Mouse (Mus musculus): ENCODE measurements around the gene Keap1.
"Not testable (repeated sequence)": the region's sequence is repeated elsewhere in the genome, so short reads cannot be mapped to it uniquely, and the experiment has no call there.

Gene Keap1

DNA sequence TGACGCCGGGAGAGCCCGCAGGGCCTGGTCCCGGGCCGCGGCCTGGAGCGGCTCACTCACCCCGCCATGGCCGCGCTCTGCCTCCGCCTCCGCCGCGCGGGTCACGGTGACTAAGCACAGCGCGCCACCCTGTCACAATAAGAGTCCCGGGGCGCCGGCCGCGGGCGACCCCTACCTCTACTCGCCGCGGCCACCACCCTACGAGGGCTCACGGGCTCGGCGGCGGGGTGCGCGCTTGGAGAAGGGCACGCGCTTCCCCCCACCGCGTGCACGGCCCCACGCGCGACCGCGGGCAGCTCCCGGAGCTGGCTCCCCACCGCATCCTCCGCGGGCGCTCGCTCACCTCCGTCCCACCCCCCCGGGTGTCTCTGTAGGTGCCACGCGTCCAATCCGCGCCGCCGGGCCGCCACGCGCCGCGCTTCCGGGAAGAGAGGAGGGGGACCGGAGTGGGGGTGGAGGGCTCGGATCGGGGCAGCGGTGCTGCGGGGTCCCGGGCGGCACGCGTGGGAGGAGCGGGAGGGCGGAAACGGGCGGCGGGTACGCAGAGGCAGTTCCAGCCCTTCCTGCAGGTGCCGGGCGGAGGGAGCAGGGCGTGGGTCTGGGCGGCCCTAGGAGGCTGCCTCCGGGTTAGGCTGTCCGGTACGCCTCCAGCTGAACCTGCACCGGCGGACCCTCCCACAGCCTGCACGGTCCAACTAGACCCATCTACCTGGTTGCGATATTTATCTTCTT, at the start of gene Keap1:
Gene Keap1, minus strand, starts transcription at position 629 of the 732 bp plus-strand sequence.
- peak; percentile 93 for DNase-seq

DNA sequence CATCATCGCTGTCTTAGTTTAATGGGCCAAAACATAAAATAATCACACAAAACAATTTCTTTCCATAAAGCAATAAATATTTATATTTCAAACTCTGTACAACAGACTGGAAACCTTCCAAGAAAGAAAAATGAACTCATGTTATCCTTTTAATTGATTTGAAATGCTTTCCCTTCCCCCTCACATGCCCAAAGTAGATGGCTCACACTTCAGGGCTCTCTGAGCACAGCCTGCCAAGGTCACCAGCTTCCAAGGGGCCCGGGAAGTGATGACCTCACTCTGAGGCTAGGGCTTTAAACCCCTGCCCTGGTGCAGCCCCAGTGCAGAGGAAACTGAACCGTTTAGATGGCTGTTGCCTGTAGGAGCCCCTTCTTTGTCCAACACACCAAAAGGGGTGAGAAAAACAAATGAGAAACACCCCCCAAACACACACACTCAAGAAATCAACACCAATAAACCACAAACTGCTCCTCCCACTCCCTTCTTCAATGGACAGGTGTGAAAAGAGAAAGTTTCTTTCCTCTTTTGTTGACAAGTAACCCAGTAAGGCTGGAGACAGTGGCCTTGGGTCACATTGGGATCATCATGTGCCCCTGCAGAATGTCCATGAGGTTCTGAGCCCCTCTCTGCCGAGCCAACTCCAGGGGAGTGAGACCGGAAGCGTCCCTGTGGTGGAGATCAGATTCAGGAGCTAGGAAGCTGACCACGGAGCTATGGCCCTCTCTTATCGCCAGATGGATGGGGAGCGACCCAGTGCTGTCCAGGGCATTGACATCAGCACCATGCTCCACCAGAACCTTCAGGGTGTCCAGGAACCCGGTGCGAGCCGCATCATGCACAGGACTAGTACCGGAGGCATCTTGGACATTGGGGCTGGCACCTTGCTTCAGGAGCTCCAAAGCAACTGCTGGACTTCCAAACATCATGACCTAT, 49.5 kb upstream of the Keap1 start:
- DNase-seq = peak; percentile 34

DNA sequence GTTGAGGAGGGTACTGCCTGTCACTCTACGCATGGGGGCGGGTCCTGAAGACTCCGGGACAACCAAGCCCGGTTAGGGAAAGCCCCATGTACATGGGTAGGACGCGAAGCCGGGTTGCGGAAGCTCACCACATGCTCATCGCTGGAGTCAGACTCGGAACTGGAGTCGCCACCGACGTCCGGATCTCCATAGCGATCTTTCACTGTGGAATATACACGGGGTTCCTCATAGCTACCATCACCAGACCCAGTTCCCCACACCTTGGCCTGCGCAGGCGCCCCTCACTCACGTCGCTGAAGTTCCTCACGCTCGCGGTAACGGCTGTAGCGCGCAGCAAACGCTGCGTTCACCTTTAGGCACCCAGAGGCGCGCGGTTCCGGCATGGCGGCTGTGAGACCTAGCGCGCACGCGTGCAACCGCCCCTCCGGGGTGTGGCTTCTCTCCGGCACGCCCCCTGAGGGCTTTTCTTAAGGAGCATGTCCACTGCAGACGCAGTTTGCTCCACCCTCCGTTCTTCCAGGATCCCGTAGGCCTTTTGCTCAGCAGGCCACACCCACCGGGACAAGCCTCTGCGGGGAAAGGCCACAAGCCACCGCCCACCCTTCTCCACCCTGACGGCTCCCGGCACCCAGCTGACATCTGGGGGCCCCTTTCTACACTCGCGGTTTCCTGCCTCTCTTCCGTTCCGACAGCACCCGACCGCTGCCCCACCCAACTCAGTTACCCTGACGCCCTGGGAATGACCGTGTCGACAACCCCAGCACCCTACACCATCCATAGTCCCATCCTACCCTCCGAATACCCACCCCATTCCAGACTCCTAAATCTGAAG, 48.6 kb upstream of the Keap1 start, which contains the start of gene Kri1:
Gene Kri1, minus strand, starts transcription at position 399 of the 832 bp plus-strand sequence.
- DNase-seq = peak; percentile 99

DNA sequence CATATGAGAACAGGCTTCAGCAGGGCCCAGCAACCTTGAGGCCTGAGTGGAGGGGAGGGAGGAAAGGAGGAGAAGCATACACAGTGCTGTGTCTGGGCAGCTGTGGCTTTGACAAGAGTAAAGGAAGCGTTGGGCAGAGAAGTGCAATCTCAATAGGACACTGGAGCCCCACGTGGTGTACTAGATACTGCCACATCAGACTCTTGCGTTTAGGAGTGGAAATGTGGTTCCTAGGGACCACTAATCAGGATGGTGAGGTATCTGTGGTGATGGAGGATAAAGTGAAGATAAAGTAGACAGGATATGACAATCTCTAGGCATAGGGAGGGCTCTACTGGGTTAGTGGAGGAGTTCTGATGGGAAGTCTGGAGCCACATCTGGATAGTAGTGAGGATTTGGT, 47.6 kb upstream of the Keap1 start:
- no peak for DNase-seq

DNA sequence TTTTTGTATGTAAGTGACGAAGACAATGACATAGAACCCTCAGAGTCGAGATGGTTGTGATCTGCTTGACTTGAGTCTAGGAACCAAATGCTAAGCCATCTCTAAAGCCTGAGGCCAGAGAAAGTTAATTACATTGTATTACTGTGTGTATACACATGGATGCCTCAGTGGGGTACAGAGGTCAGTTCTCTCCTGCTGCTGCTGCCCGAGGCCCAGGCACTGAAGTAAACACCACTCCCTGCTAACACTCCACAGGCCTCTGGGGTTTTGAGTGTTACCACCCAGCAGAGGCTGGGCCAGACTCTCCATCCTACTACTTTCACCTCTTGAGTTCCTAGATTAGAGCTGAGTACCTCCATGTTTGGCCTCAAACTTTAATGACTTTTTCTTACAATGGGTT, 44.8 kb upstream of the Keap1 start:
- peak; percentile 17 for DNase-seq

DNA sequence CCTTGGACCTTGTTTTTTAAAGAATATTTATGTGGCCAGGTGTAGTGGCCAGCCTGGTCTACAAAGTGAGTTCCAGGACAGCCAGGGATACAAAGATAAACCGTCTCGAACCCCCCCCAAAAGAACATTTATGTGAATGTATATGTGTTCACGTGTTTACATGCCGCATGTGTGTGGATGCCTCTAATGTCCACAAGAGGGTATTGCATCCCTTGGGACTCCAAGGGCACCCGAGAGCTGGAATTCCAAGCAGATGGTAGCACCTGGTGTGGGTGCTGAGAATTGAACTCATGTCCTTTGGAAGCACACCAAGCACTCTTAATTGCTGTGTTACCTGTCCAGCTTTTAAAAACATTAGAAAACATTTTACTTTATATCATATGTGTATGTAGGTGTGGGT, 44.4 kb upstream of the Keap1 start:
- DNase-seq = peak; percentile 24

DNA sequence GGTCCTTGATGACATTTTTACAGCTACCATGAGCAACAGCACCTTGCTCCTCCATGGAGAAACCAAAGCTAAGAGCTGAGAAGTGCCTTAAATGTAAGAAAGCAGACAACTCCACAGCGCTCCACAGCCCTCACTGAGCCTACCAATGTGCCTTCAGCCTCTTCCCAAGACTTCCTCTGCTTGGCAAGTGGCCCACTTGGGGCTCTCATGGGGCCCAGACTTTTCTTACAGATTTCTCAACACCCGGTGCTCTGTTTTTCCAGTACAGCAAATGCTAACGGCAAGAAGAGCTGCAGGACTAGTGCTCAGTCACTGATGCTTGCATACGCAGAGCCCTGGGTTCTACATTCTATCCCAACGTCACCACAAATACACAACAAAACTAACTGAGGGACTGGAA, 38.6 kb upstream of the Keap1 start:
- DNase-seq = no peak

DNA sequence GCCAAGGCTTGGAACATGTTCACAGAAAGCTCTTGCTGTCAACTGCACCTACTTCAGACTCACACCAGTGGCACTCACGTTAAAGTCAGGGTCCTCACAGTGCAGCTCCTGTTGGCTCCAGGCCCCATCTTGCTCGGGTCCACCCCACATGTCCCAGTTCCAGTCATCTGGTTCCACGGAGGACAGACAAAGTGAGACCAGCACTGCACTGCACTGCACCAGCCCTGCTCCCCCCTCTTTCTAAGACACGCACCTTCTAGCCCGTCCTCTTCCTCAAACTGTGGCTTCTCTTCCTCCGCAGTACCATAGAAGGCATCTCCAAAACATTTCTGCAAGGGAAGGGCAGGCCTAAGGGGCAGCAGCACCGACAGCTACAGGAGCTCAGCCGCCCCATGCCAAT, 37.1 kb upstream of the Keap1 start:
- DNase-seq = no peak

DNA sequence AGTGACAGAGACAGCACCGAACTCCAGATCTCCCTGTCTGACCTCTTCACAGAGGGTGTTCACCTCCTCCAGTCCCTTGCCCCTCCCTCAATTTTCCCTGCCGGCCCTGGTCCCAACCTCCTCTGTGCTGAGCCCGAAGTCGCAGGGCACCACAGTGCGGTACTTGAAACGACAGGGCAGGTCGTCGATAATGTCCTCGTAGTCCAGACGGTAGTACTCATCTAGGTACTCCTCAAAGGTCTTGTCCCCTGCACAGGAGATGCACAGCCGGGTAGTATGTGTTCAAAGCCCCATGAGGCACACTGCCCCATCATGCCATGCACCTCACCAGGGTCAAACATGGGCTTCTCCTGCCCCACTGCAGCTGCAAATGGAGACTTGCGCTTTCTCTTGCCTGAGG, 36.6 kb upstream of the Keap1 start:
- no peak for DNase-seq

DNA sequence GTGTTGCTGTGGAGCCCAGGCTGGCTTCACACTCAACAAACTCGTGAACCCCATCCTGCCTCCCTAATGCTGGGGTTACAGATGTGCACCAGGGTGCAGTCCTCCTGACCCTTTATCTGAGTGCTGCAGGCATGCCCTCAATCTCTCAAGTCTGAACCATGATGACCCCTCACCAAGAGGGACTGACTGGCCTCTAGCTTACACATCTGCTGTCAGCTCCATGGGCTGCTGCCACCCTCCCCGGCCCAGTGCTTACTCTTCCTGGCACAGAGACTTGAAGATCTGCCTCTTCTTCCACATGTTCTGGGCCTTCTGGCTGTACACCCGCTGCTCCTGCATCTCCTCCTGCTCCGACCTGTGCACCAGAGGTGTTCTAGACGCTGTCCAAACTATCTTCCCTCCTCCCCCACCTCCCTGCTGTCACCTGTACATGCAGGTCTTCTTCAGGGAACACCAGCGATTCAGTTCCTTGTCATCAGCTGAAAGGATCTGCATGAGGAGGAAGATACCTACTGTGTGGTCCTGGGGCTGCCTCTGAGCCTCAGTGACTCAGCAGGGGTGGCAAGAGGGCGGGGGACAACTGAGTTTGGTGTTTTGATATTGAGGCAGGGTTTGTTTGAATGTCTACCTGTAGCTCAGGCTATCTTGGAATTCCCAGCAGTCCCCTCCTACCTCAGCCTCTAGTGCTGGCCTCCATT, 36.0 kb upstream of the Keap1 start:
- DNase-seq = no peak

DNA sequence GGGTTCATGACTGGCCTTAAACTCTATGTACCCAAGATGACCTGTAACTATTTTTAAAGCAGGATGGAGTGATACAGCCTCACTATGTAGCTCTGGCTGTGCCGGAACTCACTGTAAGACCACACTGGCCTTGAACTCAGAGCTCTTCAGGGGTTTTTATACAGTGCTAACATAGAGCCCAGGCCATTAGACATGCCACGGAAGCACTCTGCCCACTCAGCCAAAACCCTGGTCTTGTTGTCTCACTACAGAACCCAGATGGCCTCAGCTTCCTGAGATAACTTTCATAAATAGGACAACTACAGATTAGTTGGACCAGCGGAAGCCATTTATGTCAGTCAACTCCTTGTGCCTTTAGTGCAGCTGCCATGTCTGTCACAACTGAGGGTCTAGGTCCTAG, 35.2 kb upstream of the Keap1 start:
- no peak for DNase-seq

DNA sequence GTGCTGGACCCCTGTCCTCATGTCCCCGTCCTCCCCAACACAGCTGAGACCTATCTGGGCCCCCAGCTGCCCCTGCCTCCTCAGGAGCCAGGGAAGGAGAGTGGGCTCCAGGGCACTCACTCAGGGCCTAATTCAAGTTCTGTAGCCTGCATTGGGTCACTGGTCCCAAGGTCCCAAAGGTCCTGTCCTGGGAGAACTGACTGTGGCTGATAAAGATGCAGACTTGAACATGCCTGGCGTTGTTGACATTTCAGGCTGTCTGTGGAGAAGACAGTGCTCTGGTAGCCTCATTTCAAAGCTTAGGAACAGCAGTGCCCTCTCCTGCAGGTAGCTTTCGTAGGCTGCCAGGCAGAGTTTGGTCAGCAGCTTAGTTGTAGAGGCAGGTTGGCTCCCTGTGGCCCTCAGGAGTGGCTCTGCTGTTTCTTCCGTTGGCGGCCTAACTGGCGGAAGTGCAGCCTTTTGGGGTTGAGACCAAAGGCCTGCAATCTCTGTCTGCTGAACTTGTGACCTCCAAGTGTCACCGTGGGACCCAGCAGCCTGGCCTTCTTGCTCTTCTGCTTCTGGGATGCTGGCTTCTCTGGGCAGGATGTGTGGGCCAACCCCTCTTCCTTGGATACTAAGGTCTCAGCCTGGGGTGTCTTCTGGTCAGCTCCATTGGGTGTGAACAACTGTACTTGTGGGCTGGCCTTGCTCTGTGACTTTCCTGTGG, 34.5 kb upstream of the Keap1 start:
- DNase-seq = no peak

DNA sequence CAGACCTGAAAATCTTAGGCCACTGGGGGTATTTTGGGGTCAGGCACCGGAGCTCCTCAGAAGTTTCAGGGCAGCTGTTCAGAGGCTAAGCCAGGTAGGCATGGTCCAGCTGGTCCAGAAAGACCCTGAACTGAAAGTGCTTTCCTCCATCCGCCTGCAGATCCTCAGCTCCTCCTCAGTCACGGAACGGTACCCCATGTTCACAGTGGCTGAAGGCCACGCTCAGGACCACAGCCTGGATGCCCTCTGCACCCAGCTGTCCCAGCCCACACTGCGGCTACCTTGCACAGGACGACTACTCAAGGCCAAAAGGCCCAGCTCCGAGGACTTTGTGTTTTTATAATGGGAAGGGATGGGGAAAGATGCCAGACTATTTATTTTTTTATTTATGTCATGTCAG, 33.9 kb upstream of the Keap1 start:
- no peak for DNase-seq

DNA sequence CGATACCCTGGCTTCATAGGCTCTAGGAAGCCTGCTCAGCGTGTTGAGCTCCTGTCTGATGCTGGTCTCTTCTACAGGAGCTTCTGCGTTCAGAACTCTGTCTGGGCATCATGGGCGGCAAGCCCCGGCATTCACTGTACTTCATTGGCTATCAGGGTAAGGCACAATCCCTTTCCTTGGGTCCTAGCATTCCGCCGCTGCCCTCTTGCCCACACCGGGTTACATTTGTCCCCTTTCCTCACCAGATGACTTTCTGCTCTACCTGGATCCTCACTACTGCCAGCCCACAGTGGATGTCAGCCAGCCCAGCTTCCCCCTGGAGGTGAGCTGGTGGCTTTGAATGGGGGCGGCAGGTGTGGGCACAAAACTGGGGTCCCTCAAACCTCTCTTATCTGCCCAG, 33.2 kb upstream of the Keap1 start:
- DNase-seq = no peak

DNA sequence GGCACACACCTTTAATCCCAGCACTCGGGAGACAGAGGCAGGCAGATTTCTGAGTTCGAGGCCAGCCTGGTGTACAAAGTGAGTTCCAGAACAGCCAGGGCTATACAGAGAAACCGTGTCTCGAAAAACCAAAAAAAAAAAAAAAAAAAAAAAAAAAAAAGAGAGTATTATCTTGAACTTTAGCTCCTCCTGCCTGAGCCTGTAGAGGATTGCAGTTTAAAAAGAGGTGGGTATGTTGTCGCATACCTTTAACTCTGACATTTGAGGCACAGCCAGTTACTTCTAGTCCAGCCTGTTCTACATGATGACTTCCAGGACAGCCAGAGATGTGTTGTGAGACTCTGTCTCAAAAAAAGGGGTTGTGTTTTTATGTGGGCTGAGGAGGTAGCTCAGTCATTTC, 30.4 kb upstream of the Keap1 start:
- DNase-seq = not testable (repeated sequence)

DNA sequence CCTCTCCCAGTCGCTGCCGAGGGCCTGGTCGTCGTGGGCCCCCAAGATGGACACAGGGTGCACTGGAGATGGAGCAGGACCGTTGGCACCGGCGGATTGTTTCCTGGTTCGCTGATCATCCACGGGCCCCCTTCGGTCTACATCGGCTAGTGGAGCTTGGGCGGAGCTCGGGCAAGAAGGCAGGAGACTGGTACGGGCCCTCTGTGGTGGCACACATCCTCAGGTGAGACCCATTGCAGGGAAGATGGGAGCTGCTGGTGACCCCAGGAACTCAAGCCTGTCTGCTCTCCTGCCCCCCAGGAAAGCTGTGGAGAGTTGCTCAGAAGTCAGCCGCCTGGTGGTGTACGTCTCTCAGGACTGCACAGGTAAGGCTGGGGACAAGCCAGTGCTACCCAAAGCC, 29.1 kb upstream of the Keap1 start:
- DNase-seq = no peak

DNA sequence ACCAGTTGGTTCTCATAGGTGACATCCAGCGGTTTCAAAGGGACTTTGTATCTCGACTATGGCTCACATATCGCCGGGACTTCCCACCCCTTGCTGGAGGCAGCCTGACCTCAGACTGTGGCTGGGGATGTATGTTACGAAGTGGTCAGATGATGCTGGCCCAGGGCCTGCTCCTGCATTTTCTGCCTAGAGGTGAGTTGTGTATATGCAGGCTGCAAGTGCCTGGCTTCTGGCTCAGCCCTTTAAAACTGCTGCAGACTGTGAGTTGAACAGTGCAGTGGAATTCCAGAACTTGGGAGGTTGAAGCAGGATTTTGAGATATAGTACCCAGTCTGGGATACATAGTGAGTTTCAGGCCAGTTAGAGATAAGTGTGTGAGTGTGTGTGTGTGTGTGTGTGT, 27.7 kb upstream of the Keap1 start:
- no peak for DNase-seq

DNA sequence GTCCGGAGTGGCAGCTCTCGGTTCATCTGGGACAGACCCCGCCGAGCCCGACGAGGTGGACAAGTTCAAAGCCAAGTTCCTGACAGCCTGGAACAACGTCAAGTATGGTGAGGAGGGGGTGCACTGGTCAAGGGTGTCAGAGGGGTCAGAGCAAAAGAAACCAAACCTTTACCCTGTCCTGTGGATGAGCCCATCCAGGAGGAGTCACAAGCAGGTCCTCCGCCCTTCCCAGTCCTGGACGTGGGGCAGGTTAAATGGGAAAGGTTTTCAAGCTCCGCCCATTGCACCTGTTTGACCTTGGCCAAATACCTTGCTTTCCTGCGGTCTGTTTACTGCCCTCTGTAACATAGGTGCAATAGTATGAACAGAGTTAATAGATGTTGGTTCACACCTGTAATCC, 26.4 kb upstream of the Keap1 start:
- no peak for DNase-seq

DNA sequence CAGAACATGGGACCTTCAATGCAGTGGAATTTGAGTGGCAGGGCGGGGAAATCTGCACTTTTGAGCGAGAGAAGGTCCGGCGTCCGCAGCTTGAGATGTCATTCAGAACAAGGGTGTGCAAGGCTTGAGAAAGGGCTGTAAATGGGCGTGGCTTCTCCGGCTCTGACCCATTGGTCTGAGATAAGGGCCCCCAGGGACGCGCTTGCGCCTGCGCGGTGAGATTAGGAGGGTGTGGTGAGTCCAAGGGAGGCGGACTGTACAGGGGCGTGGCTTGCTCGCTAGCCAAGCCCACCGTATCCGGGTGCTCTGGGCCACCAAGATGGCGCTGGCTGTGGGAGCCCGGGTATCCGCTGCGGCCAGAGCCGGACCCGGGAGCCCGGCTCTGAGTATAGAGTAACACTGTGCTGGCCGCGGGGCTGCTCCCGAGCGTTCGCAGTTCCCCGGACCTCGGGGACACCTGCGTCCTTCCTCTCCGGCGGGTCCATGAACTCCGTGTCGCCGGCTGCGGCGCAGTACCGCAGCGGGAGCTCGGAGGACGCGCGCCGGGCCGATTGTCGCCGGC, 25.9 kb upstream of the Keap1 start, which contains the start of gene Atg4d:
Gene Atg4d, plus strand, starts transcription at position 294 of the 562 bp plus-strand sequence.
- DNase-seq = peak; percentile 99

DNA sequence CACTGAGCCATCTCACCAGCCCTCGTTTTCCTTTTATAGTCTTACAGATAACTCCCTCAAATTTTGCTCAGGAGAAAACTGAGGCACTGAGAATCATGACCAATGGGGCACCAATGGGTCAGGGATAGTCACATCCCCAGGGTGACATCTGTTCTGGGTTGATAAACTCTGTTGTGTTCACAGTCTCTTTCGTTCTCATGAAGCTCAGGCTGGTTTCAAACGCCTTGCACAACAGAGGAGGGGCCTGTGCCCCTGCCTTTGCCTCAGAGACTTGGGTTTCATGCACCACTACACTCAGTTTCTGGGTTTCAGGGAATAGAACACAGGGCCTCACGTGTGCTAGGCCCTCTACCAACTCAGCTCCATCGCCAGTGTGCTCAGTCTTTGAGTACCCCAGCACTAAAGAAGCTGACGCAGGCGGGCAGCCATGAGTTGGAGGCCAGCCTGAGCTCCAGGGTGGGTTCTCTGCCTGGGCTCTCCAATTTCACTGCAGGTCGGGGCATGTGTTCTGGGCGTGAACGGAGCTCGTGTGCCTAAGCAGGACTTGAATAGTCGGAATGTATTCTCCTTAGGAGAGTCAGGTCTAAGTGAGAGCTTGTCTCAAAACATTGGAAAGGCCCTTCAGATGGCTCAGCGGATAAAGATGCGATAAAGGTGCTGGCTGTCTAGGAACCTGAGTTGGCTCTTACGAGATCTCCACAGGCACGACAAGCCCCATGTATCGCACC, 25.3 kb upstream of the Keap1 start:
- no peak for DNase-seq

DNA sequence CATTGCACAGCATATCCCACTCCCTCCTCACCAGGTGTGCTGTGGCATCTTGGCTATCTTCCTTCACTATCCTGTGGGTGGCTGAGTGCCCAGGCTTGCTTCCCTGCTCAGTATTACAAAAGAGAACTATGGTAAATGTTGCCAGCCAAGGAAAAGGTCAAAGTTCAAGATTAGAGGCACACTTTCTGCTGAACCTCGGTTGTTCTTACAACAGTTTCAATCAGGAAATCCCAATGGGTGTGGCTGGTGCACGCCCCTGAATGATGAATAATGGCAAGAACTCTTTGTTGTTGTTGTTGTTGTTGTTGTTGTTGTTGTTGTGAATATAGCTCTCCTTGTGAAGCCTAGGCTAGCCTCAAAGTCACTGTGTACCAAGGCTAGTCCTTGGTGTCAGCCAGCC, 22.7 kb upstream of the Keap1 start:
- no peak for DNase-seq

Measured in retina, postnatal 1 day (tissue).